Mouse (Mus musculus) ovary, postnatal 10 days (tissue): ENCODE measurements around the gene Fam53a.
A peak's percentile ranks its signal among the peaks of the same experiment; 100 is the strongest.

Experiments
- DNase-seq: peaks from one replicate; pipeline ENCODE4 v3.0.0; 2022; ENCODE audit warnings: low spot score

Fam53a gene

DNA sequence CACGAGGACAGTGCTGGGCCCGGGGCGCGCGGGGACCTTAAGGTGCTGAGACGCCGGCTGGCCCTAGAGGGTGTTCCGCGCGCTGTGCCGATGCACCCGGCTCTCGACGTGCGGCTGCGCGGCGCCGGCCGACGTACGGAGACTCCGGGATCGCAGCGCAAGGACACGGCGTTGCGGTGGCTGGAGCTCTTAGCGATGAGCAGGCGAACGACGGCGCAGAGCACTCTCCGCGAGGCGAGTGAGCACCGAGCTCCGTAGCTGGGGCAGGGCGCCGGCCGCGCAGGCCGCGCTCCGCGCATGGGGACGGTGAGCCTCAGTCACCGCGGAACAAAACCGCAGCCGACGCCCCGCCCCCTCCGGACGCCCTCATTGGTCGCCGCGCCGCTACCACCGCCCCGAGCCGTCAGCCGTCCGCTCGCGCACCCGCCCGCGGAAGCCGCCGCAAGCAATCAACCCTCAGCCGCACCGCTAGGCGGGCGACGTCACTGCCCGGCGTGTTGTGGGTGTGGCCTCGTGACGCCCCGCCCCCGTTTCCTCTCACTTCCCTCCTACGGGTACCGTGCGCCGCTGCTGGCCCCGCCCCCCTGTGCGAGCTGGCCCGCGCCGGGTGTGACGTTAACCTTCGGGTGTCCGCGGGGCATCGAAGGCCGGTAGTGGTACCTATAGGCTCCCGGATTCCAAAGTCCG, at the start of gene Fam53a, which contains the start of gene Gm9903:
Gene Fam53a, minus strand, starts transcription at position 335 of the 687 bp plus-strand sequence.
Gene Gm9903, plus strand, starts transcription at position 625 of the 687 bp plus-strand sequence.
- peak; percentile 99 for DNase-seq

DNA sequence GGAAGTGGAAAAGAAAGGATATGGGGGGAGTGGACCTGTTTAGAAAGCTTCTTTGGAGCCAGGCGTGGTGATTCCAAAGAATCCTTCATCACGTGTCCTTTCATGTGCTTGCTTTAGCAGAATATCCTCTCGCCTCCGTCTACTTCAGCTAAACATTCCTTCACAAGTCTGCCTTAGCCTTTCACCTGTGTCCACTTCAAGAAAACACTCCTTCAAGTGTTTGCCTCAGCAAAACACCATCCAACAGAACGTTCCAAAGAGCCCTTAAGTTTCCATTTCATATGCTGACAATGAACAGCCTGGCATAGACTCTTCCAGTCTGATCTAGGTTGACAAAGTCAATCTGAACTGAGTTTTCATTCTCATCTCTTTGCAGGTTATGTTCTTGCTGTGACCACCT, 48.8 kb upstream of the Fam53a start:
- no peak for DNase-seq

- DNase-seq = no peak
Observed at GRCm38 (mm10) chr5:33675964-33676363, 46.5 kb upstream of the Fam53a start.

GRCm38 (mm10) chr5:33674439-33674838, 45.0 kb upstream of the Fam53a start:
- DNase-seq = no peak

DNA sequence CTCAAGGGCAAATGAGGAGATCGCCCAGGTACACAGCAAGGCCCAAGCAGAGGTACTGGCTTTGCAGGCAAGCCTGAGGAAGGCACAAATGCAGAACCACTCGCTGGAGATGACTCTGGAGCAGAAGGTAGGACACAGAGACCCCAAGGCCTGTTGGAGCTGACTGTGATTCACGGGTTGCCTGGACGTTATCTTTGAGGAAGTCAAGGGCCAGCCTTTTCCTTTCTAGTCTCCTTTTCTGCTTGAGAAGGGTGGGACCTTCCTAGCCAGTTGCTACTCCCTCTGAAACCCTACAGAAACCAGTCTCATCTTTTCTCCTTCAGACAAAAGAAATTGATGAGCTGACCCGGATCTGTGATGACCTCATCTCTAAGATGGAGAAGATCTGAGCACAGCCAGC, 42.2 kb upstream of the Fam53a start:
- DNase-seq = no peak

- no peak for DNase-seq
Observed at GRCm38 (mm10) chr5:33668223-33668622, 38.8 kb upstream of the Fam53a start.

GRCm38 (mm10) chr5:33658664-33659050, 29.2 kb upstream of the Fam53a start:
- no peak for DNase-seq

DNA sequence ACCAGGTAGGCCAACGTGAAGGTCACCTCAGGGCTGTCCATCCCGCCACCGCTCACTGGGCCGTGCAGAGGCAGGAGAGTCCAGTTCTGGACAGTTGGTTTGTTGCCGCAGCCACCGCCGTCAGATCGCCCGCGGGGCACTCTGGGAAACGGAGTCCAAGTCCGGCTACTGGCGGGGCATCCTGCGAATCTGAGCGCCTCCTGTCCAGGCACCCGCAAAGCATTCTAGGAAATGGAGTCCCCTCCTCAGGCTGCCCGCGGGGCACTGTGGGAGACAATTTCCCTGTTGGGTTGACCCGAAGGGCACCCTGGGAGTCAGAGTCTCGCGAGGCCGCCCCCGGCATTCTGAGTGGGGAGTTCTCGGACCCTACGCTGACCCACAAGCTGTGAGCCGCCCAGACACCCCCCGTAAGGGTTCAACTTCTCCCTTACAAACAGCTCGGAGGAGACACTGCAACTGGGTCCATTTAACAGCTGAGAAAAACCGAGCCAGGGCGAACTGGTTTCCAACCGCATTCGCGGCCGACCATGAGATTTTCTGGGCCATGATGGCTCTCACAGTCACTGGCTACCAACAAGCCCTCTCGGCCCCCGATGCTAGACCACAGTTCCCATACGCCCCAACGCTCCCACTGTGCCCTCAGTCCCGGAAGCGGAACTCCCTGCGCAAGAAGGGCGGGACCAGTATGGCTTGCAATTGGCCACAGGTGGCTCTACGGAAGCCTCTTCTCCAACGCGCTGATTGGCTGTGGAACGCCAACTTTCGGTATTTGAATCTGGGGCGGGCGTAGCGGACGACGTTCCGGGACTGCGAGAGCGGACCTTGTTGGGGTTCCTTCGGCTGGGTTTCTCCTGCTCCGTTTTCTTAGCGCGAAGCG, 28.6 kb upstream of the Fam53a start, which contains the start of the genes Tacc3 and Tmem129:
Gene Tacc3, plus strand, starts transcription at position 342 of the 877 bp plus-strand sequence.
Gene Tmem129, minus strand, starts transcription at position 630 of the 877 bp plus-strand sequence.
- DNase-seq = peak; percentile 93

- DNase-seq = no peak
Observed at GRCm38 (mm10) chr5:33657251-33657786, 27.9 kb upstream of the Fam53a start.

- DNase-seq = no peak
Observed at GRCm38 (mm10) chr5:33656739-33657138, 27.3 kb upstream of the Fam53a start.

- no peak for DNase-seq
Observed at GRCm38 (mm10) chr5:33655251-33655840, 25.9 kb upstream of the Fam53a start.

GRCm38 (mm10) chr5:33654424-33654823, 25.0 kb upstream of the Fam53a start:
- DNase-seq = no peak

DNA sequence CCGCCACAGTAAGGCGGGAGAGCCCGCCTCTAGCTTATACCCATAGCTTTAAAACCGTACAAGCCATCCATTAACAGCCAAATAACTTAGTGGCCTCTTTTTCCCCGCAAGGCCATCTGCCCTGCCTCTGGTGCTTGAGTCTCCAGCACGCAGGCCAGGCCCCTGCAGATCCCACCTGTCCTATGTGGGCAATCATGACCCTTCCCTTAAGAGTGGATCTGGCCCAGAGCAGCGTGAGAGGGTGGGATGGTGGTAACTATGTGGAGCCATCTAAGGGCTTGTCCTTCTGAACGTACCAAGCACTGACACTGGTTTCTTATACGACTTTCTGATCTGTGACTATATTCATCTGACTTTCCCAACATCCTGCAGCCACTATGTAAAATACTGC, 23.3 kb upstream of the Fam53a start:
- no peak for DNase-seq

GRCm38 (mm10) chr5:33651921-33652782, 22.7 kb upstream of the Fam53a start, which contains the start of gene Slbp:
TSS of gene Slbp (minus strand) at chr5:33652574.
- DNase-seq = peak; percentile 97

GRCm38 (mm10) chr5:33651541-33651920, 22.1 kb upstream of the Fam53a start:
- no peak for DNase-seq

DNA sequence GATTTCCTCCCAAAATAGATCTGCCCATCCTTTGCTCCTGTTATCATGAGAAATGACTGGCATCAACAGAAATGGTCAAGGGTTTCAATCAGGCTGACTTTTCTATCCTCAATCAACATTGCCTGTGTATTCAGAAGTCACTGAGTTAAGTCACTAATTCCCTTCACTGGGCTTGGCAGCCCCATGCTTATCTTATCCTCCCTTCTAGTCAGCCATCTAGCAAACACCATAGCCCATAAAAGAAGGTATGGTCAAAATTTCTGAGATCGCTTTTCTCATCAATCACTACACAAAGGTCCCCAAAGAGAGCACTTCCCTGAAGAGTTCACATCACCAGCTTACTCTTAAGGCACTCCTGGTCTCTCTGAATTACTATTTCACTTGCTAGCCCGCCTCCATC, 21.6 kb upstream of the Fam53a start:
- DNase-seq = no peak

- no peak for DNase-seq
Observed at GRCm38 (mm10) chr5:33640652-33641051, 11.2 kb upstream of the Fam53a start.

- no peak for DNase-seq
Observed at GRCm38 (mm10) chr5:33638826-33639225, 9.4 kb upstream of the Fam53a start.

DNA sequence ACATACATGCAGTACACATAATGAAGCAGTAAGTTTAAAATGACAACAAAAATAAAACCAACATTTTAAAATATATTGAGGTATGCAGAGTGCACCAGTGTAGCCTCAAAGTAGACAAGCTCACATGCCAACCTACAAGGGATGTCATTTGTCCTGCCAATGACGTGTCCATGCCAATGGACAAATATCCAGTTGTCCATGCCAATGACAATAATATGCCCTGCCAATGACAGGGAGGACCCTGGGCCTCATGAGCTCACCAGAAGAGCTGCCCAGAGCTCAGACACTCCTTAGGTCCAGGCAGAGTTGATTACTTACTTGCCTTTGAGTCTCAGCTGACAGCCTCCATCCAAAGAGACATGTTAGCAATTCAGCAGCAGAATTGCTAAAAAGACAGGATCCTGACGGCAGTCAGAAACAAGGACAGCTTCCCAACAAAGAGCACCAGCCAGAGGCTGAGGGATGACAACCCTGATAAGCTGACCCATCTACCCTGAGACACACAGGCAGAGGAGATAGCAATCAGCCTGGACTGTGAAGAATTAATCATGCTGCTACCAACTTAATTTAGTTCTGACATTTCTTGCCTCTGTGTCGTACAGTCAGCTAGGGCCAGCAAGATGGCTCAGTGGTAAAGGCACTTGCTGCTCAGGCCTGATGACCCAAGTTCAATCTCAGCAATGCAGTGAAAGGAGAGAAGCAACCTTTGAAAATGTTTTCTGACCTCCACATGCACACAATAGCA, 8.3 kb upstream of the Fam53a start:
- DNase-seq = no peak

- no peak for DNase-seq
Observed at GRCm38 (mm10) chr5:33635361-33635760, 5.9 kb upstream of the Fam53a start.

GRCm38 (mm10) chr5:33632526-33632925, 3.1 kb upstream of the Fam53a start:
- no peak for DNase-seq
